Mouse (Mus musculus) myocyte (in vitro differentiated cells): ENCODE results near the gene Sgpp2.

Experiments
- MYOG ChIP-seq, 3 experiments: IDR thresholded peaks; one replicate each; pipeline ENCODE4 v1.6.1; 2011; ENCODE audit warnings: control low read depth in 2 of 3, low read depth in 2 of 3, mild to moderate bottlenecking in 2 of 3; ENCODE audit not compliant: insufficient read length in 2 of 3, control insufficient read depth in 1 of 3, insufficient read depth in 1 of 3
- POLR2A ChIP-seq: IDR thresholded peaks from one replicate; pipeline ENCODE4 v1.6.1; 2011; ENCODE audit warnings: low read depth, mild to moderate bottlenecking, control low read depth, moderate library complexity; ENCODE audit not compliant: insufficient read length

- TF ChIP-seq MYOG (IDR thresholded peaks at IDR 0.05; ENCODE audit: control insufficient read depth in 1 of 3, insufficient read depth in 1 of 3, insufficient read length in 2 of 3, low read depth in 2 of 3), result no peak
- TF ChIP-seq POLR2A, result no peak
Observed at GRCm38 (mm10) chr1:78443056-78443455, 132.9 kb downstream of the Sgpp2 start.
